Mouse (Mus musculus) left cerebral cortex, adult 18-20 months (tissue): ENCODE data around the gene Olfr1138. TPM values are rescaled to one million over a fixed set of nuclear protein-coding genes. Genes with fewer than 3 reads are reported as not detected.

Experiments
- DNase-seq, 2 experiments: peaks; one replicate each; pipeline ENCODE4 v3.0.0; 2021 to 2022; ENCODE audit warnings: low spot score in 2 of 2, mixed read lengths in 1 of 2
- long read RNA-seq, 2 experiments: library from polyadenylated mRNA; stranded (forward); transcript quantifications; one replicate each; pipeline ENCODE4 v2.0.0; 2021
- total RNA-seq, 2 experiments: library from RNA; stranded (reverse); gene quantifications; 2 replicates each; pipeline ENCODE4 v1.2.3; 2021

The Olfr1138 gene
- total RNA-seq: not detected
- long read RNA-seq, experiment 1: 0 reads
- long read RNA-seq, experiment 2: 0 reads

GRCm38 (mm10) chr2:87739878-87740277 lies at the start of gene Olfr1138:
TSS of gene Olfr1138 (minus strand) at chr2:87739978.
- DNase-seq: no peak

- no peak for DNase-seq
These were observed 39.4 kb upstream of the Olfr1138 start, which contains the start of gene Olfr152 for GRCm38 (mm10) chr2:87779183-87779582. TSS of gene Olfr152 (plus strand) at chr2:87779483.

- DNase-seq: no peak
These were observed 36.4 kb upstream of the Olfr1138 start for GRCm38 (mm10) chr2:87776143-87776542.

GRCm38 (mm10) chr2:87753891-87754290 lies 14.1 kb upstream of the Olfr1138 start, which contains the start of gene Olfr1141:
TSS of gene Olfr1141 (minus strand) at chr2:87753991.
- DNase-seq: no peak

GRCm38 (mm10) chr2:87743452-87743851 lies 3.7 kb upstream of the Olfr1138 start, which contains the start of gene Olfr1140:
TSS of gene Olfr1140 (plus strand) at chr2:87743752.
- no peak for DNase-seq

- no peak for DNase-seq
These were observed 26.7 kb downstream of the Olfr1138 start, which contains the start of gene Olfr1137 for GRCm38 (mm10) chr2:87713079-87713478. TSS of gene Olfr1137 (minus strand) at chr2:87713179.

GRCm38 (mm10) chr2:87693847-87694246 lies 45.9 kb downstream of the Olfr1138 start, which contains the start of gene Olfr1136:
TSS of gene Olfr1136 (minus strand) at chr2:87693947.
- no peak for DNase-seq

Other genes with a start within 250 kb of the Olfr1138 start
- not detected for gene Pramel7, start 242.9 kb downstream of the Olfr1138 start, total RNA-seq
- gene Pramel6, start 233.4 kb downstream of the Olfr1138 start, total RNA-seq: not detected
- gene Olfr153, start 208.2 kb downstream of the Olfr1138 start, total RNA-seq: not detected
- not detected for gene Olfr1128, start 194.4 kb downstream of the Olfr1138 start, total RNA-seq
- gene Olfr1129, start 166.1 kb downstream of the Olfr1138 start, total RNA-seq: not detected
- gene Olfr1130, start 133.8 kb downstream of the Olfr1138 start, total RNA-seq: not detected
- gene Olfr1131, start 112.9 kb downstream of the Olfr1138 start, total RNA-seq: not detected
- not detected for gene Olfr1132, start 102.4 kb downstream of the Olfr1138 start, total RNA-seq
- not detected for gene Olfr1133, start 92.6 kb downstream of the Olfr1138 start, total RNA-seq
- not detected for gene Olfr1134, start 81.5 kb downstream of the Olfr1138 start, total RNA-seq
- gene Olfr1135, start 66.3 kb downstream of the Olfr1138 start, total RNA-seq: not detected
- gene Olfr1136, start 46.0 kb downstream of the Olfr1138 start, total RNA-seq: not detected
- gene Olfr1137, start 26.8 kb downstream of the Olfr1138 start, total RNA-seq: not detected
- not detected for gene Olfr1140, start 3.8 kb upstream of the Olfr1138 start, total RNA-seq
- gene Olfr1141, start 14.0 kb upstream of the Olfr1138 start, total RNA-seq: not detected
- not detected for gene Olfr152, start 39.5 kb upstream of the Olfr1138 start, total RNA-seq
- gene Olfr1143, start 60.6 kb upstream of the Olfr1138 start, total RNA-seq: not detected
- not detected for gene Olfr1145, start 69.8 kb upstream of the Olfr1138 start, total RNA-seq
- not detected for gene Olfr1148, start 90.6 kb upstream of the Olfr1138 start, total RNA-seq
- not detected for gene Olfr1150-ps1, start 104.0 kb upstream of the Olfr1138 start, total RNA-seq
- gene Olfr1151, start 115.9 kb upstream of the Olfr1138 start, total RNA-seq: not detected
- gene Olfr1152, start 126.5 kb upstream of the Olfr1138 start, total RNA-seq: not detected
- gene Olfr1153, start 155.0 kb upstream of the Olfr1138 start, total RNA-seq: not detected
- not detected for gene Olfr1154, start 165.2 kb upstream of the Olfr1138 start, total RNA-seq
- gene Olfr1155, start 205.2 kb upstream of the Olfr1138 start, total RNA-seq: not detected
- not detected for gene Olfr1156, start 213.1 kb upstream of the Olfr1138 start, total RNA-seq
- not detected for gene Olfr1157, start 228.3 kb upstream of the Olfr1138 start, total RNA-seq
- gene Olfr74, start 234.7 kb upstream of the Olfr1138 start, total RNA-seq: not detected